Mouse (Mus musculus): Measurements from ENCODE around the gene Psma7. TPM values are rescaled to one million over a fixed set of nuclear protein-coding genes. Genes with fewer than 3 reads are reported as not detected.

Psma7 gene
- polyA plus RNA-seq, 1 experiment, result 254 TPM

GRCm38 (mm10) chr2:180024401-180025098 is 17.7 kb downstream of the Psma7 start, which contains the start of gene Lsm14b:
TSS of gene Lsm14b (plus strand) at chr2:180024987.
- WGBS, result under 1% methylated on average over 79 of the region's 80 CpGs

GRCm38 (mm10) chr2:180022751-180023150 is 19.5 kb downstream of the Psma7 start:
- no peak overlapping the region for H3K27ac ChIP-seq (ENCODE audit: insufficient read depth, low read length)
- DNase-seq, result no peak
- peaks cover 37% of the 10 kb centered on the region for H3K4me1 ChIP-seq (ENCODE audit: control insufficient read depth, insufficient read depth, low read length)
- no peak overlapping the region for H3K4me3 ChIP-seq (replicated peaks; ENCODE audit: insufficient read depth, low read depth, low read length)
- TF ChIP-seq CTCF (IDR thresholded peaks at IDR 0.05; ENCODE audit: borderline replicate concordance, insufficient read depth, low read depth, low read length), result no peak
- TF ChIP-seq POLR2A (IDR thresholded peaks at IDR 0.05; ENCODE audit: borderline replicate concordance, insufficient read depth, low read length), result no peak
- H3K27me3 ChIP-seq (ENCODE audit: control insufficient read depth, insufficient read depth, low read length), result no peaks in the 10 kb centered on the region
- 70% methylated on average over 6 of the region's 6 CpGs for WGBS

More at GRCm38 (mm10) chr2:180024401-180025098, 17.7 kb downstream of the Psma7 start, which contains the start of gene Lsm14b:
- H3K4me1 ChIP-seq (ENCODE audit: control insufficient read depth, insufficient read depth, low read length), result peaks cover 41% of the 10 kb centered on the region
- TF ChIP-seq POLR2A (IDR thresholded peaks at IDR 0.05; ENCODE audit: borderline replicate concordance, insufficient read depth, low read length) (peak; percentile 66), CTCF (IDR thresholded peaks at IDR 0.05; ENCODE audit: borderline replicate concordance, insufficient read depth, low read depth, low read length) (no peak)
- no peaks in the 10 kb centered on the region for H3K27me3 ChIP-seq (ENCODE audit: control insufficient read depth, insufficient read depth, low read length)
- H3K4me3 ChIP-seq (replicated peaks; ENCODE audit: insufficient read depth, low read depth, low read length), result peak within 1 kb of the TSS; percentile 91
- peak; percentile 99 to 100 for DNase-seq
- peak within 1 kb of the TSS; percentile 97 for H3K27ac ChIP-seq (ENCODE audit: insufficient read depth, low read length)

GRCm38 (mm10) chr2:180020919-180021318 is 21.3 kb downstream of the Psma7 start:
- peak; percentile 57 to 74 for DNase-seq
- H3K4me3 ChIP-seq (replicated peaks; ENCODE audit: insufficient read depth, low read depth, low read length), result no peak overlapping the region
- H3K27me3 ChIP-seq (ENCODE audit: control insufficient read depth, insufficient read depth, low read length), result no peaks in the 10 kb centered on the region
- peaks cover 29% of the 10 kb centered on the region for H3K4me1 ChIP-seq (ENCODE audit: control insufficient read depth, insufficient read depth, low read length)
- 20% methylated on average over 8 of the region's 8 CpGs for WGBS
- TF ChIP-seq CTCF (IDR thresholded peaks at IDR 0.05; ENCODE audit: borderline replicate concordance, insufficient read depth, low read depth, low read length), result no peak
- no peak for TF ChIP-seq POLR2A (IDR thresholded peaks at IDR 0.05; ENCODE audit: borderline replicate concordance, insufficient read depth, low read length)
- H3K27ac ChIP-seq (ENCODE audit: insufficient read depth, low read length), result peak overlapping the region; percentile 72

- TF ChIP-seq CTCF (IDR thresholded peaks at IDR 0.05; ENCODE audit: borderline replicate concordance, insufficient read depth, low read depth, low read length), result no peak
- TF ChIP-seq POLR2A (IDR thresholded peaks at IDR 0.05; ENCODE audit: borderline replicate concordance, insufficient read depth, low read length), result no peak
Observed at GRCm38 (mm10) chr2:180020091-180020661, 22.1 kb downstream of the Psma7 start.

GRCm38 (mm10) chr2:180018573-180018972 is 23.7 kb downstream of the Psma7 start:
- WGBS, result 79% methylated on average over 9 of the region's 9 CpGs
- TF ChIP-seq CTCF (IDR thresholded peaks at IDR 0.05; ENCODE audit: borderline replicate concordance, insufficient read depth, low read depth, low read length) (no peak), POLR2A (IDR thresholded peaks at IDR 0.05; ENCODE audit: borderline replicate concordance, insufficient read depth, low read length) (no peak)
- Histone ChIP-seq H3K27ac (ENCODE audit: insufficient read depth, low read length) (no peak overlapping the region), H3K4me1 (ENCODE audit: control insufficient read depth, insufficient read depth, low read length) (peaks cover 29% of the 10 kb centered on the region), H3K4me3 (replicated peaks; ENCODE audit: insufficient read depth, low read depth, low read length) (no peak overlapping the region), H3K27me3 (ENCODE audit: control insufficient read depth, insufficient read depth, low read length) (no peaks in the 10 kb centered on the region)
- no peak for DNase-seq

More at GRCm38 (mm10) chr2:180020091-180020661, 22.1 kb downstream of the Psma7 start:
- H3K27ac ChIP-seq (ENCODE audit: insufficient read depth, low read length), result peak overlapping the region; percentile 72
- no peaks in the 10 kb centered on the region for H3K27me3 ChIP-seq (ENCODE audit: control insufficient read depth, insufficient read depth, low read length)
- peaks cover 29% of the 10 kb centered on the region for H3K4me1 ChIP-seq (ENCODE audit: control insufficient read depth, insufficient read depth, low read length)
- WGBS, result 7% methylated on average over 7 of the region's 7 CpGs
- H3K4me3 ChIP-seq (replicated peaks; ENCODE audit: insufficient read depth, low read depth, low read length), result no peak overlapping the region
- peak; percentile 77 to 82 for DNase-seq

- WGBS, result 63% methylated on average over 4 of the region's 4 CpGs
- H3K27me3 ChIP-seq (ENCODE audit: control insufficient read depth, insufficient read depth, low read length), result no peaks in the 10 kb centered on the region
Observed at GRCm38 (mm10) chr2:180017632-180018031, 24.6 kb downstream of the Psma7 start.

GRCm38 (mm10) chr2:180013686-180014085 is 28.5 kb downstream of the Psma7 start:
- Histone ChIP-seq H3K27me3 (ENCODE audit: control insufficient read depth, insufficient read depth, low read length) (no peaks in the 10 kb centered on the region), H3K27ac (ENCODE audit: insufficient read depth, low read length) (no peak overlapping the region), H3K4me3 (replicated peaks; ENCODE audit: insufficient read depth, low read depth, low read length) (no peak overlapping the region), H3K4me1 (ENCODE audit: control insufficient read depth, insufficient read depth, low read length) (peaks cover 6% of the 10 kb centered on the region; the same call in 1 of the 2 replicates)
- WGBS, result 92% methylated on average over 7 of the region's 7 CpGs
- no peak for DNase-seq
- no peak for TF ChIP-seq CTCF (IDR thresholded peaks at IDR 0.05; ENCODE audit: borderline replicate concordance, insufficient read depth, low read depth, low read length)
- no peak for TF ChIP-seq POLR2A (IDR thresholded peaks at IDR 0.05; ENCODE audit: borderline replicate concordance, insufficient read depth, low read length)

More at GRCm38 (mm10) chr2:180017632-180018031, 24.6 kb downstream of the Psma7 start:
- Histone ChIP-seq H3K4me3 (replicated peaks; ENCODE audit: insufficient read depth, low read depth, low read length) (no peak overlapping the region), H3K27ac (ENCODE audit: insufficient read depth, low read length) (no peak overlapping the region), H3K4me1 (ENCODE audit: control insufficient read depth, insufficient read depth, low read length) (peaks cover 29% of the 10 kb centered on the region)
- TF ChIP-seq CTCF (IDR thresholded peaks at IDR 0.05; ENCODE audit: borderline replicate concordance, insufficient read depth, low read depth, low read length) (no peak), POLR2A (IDR thresholded peaks at IDR 0.05; ENCODE audit: borderline replicate concordance, insufficient read depth, low read length) (no peak)
- no peak for DNase-seq

Data from cerebellum, adult 2 months (tissue).